Mouse (Mus musculus): ENCODE data around the gene Ccnd1.

Gene Ccnd1

GRCm38 (mm10) chr7:144939344-144940002 is at the start of gene Ccnd1:
Gene Ccnd1 (minus strand): TSS chr7:144939925.
- no peak for DNase-seq (ENCODE audit: low spot score)

GRCm38 (mm10) chr7:144988856-144989255 is 49.1 kb upstream of the Ccnd1 start:
- no peak for DNase-seq (ENCODE audit: low spot score)

- DNase-seq (ENCODE audit: low spot score): no peak
These were observed 45.4 kb upstream of the Ccnd1 start for GRCm38 (mm10) chr7:144985100-144985499.

- no peak for DNase-seq (ENCODE audit: low spot score)
These were observed 42.8 kb upstream of the Ccnd1 start for GRCm38 (mm10) chr7:144982358-144983110.

- no peak for DNase-seq (ENCODE audit: low spot score)
These were observed 41.8 kb upstream of the Ccnd1 start for GRCm38 (mm10) chr7:144981426-144982079.

GRCm38 (mm10) chr7:144979814-144980213 is 40.1 kb upstream of the Ccnd1 start:
- no peak for DNase-seq (ENCODE audit: low spot score)

GRCm38 (mm10) chr7:144977121-144977520 is 37.4 kb upstream of the Ccnd1 start:
- no peak for DNase-seq (ENCODE audit: low spot score)

- DNase-seq (ENCODE audit: low spot score): no peak
These were observed 33.7 kb upstream of the Ccnd1 start for GRCm38 (mm10) chr7:144973461-144973860.

GRCm38 (mm10) chr7:144971769-144972168 is 32.0 kb upstream of the Ccnd1 start:
- DNase-seq (ENCODE audit: low spot score): no peak

GRCm38 (mm10) chr7:144970997-144971768 is 31.5 kb upstream of the Ccnd1 start:
- DNase-seq (ENCODE audit: low spot score): no peak

- DNase-seq (ENCODE audit: low spot score): no peak
These were observed 26.2 kb upstream of the Ccnd1 start for GRCm38 (mm10) chr7:144965893-144966292.

- DNase-seq (ENCODE audit: low spot score): no peak
These were observed 24.6 kb upstream of the Ccnd1 start for GRCm38 (mm10) chr7:144964316-144964715.

GRCm38 (mm10) chr7:144963911-144964310 is 24.2 kb upstream of the Ccnd1 start:
- no peak for DNase-seq (ENCODE audit: low spot score)

GRCm38 (mm10) chr7:144958509-144959395 is 19.0 kb upstream of the Ccnd1 start:
- DNase-seq (ENCODE audit: low spot score): no peak

GRCm38 (mm10) chr7:144943254-144943653 is 3.5 kb upstream of the Ccnd1 start:
- no peak for DNase-seq (ENCODE audit: low spot score)

GRCm38 (mm10) chr7:144942744-144943135 is 3.0 kb upstream of the Ccnd1 start:
- no peak for DNase-seq (ENCODE audit: low spot score)

GRCm38 (mm10) chr7:144942071-144942743 is 2.5 kb upstream of the Ccnd1 start:
- DNase-seq (ENCODE audit: low spot score): no peak

GRCm38 (mm10) chr7:144941242-144941831 is 1.6 kb upstream of the Ccnd1 start:
- no peak for DNase-seq (ENCODE audit: low spot score)

- DNase-seq (ENCODE audit: low spot score): no peak
These were observed 860 bp upstream of the Ccnd1 start for GRCm38 (mm10) chr7:144940585-144940984.

GRCm38 (mm10) chr7:144940003-144940571 is 362 bp upstream of the Ccnd1 start:
- DNase-seq (ENCODE audit: low spot score): no peak
